Mouse (Mus musculus): ENCODE results near the gene Cacna2d4. TPM values are rescaled to one million over a fixed set of nuclear protein-coding genes. Genes with fewer than 3 reads are reported as not detected.

Cacna2d4 gene
- polyA plus RNA-seq, 1 experiment from 2014 or later = 0.45 TPM

- no peak overlapping the region for H3K27ac ChIP-seq (replicated peaks)
- no peaks in the 10 kb centered on the region for H3K27me3 ChIP-seq
- WGBS = 77% methylated on average over 3 of the region's 3 CpGs
- no peak overlapping the region for H3K9ac ChIP-seq
- no peaks in the 10 kb centered on the region for H3K36me3 ChIP-seq
- ATAC-seq (ENCODE audit: low FRiP score, low read depth) = no peak
- H3K4me1 ChIP-seq (replicated peaks) = no peaks in the 10 kb centered on the region
- H3K4me2 ChIP-seq = no peak overlapping the region
- no peak overlapping the region for H3K4me3 ChIP-seq
- no peaks in the 10 kb centered on the region for H3K9me3 ChIP-seq
Observed at GRCm38 (mm10) chr6:119248578-119248977, 12.3 kb downstream of the Cacna2d4 start.

GRCm38 (mm10) chr6:119249726-119250125 is 13.4 kb downstream of the Cacna2d4 start:
- Histone ChIP-seq H3K4me1 (replicated peaks) (no peaks in the 10 kb centered on the region), H3K27me3 (no peaks in the 10 kb centered on the region), H3K4me2 (no peak overlapping the region), H3K9me3 (no peaks in the 10 kb centered on the region), H3K36me3 (no peaks in the 10 kb centered on the region), H3K27ac (replicated peaks) (no peak overlapping the region), H3K4me3 (no peak overlapping the region), H3K9ac (no peak overlapping the region)
- 88% methylated on average over 10 of the region's 10 CpGs for WGBS
- ATAC-seq (ENCODE audit: low FRiP score, low read depth) = no peak

- H3K9me3 ChIP-seq = no peaks in the 10 kb centered on the region
- H3K9ac ChIP-seq = no peak overlapping the region
- no peak overlapping the region for H3K27ac ChIP-seq (replicated peaks)
- H3K27me3 ChIP-seq = no peaks in the 10 kb centered on the region
- H3K36me3 ChIP-seq = no peaks in the 10 kb centered on the region
- no peak overlapping the region for H3K4me3 ChIP-seq
- 79% methylated on average over 4 of the region's 4 CpGs for WGBS
- no peaks in the 10 kb centered on the region for H3K4me1 ChIP-seq (replicated peaks)
- no peak for ATAC-seq (ENCODE audit: low FRiP score, low read depth)
- no peak overlapping the region for H3K4me2 ChIP-seq
Observed at GRCm38 (mm10) chr6:119251704-119252103, 15.4 kb downstream of the Cacna2d4 start.

- Histone ChIP-seq H3K9me3 (no peaks in the 10 kb centered on the region), H3K36me3 (no peaks in the 10 kb centered on the region), H3K27me3 (no peaks in the 10 kb centered on the region), H3K9ac (no peak overlapping the region), H3K27ac (replicated peaks) (no peak overlapping the region), H3K4me2 (no peak overlapping the region), H3K4me1 (replicated peaks) (peaks cover 9% of the 10 kb centered on the region), H3K4me3 (no peak overlapping the region)
- no peak for ATAC-seq (ENCODE audit: low FRiP score, low read depth)
- WGBS = 64% methylated on average over 2 of the region's 2 CpGs
Observed at GRCm38 (mm10) chr6:119276713-119277112, 40.4 kb downstream of the Cacna2d4 start.

- Histone ChIP-seq H3K4me3 (no peak overlapping the region), H3K36me3 (no peaks in the 10 kb centered on the region), H3K27me3 (no peaks in the 10 kb centered on the region), H3K9me3 (no peaks in the 10 kb centered on the region), H3K9ac (no peak overlapping the region), H3K27ac (replicated peaks) (no peak overlapping the region), H3K4me1 (replicated peaks) (peaks cover 9% of the 10 kb centered on the region), H3K4me2 (no peak overlapping the region)
- no peak for ATAC-seq (ENCODE audit: low FRiP score, low read depth)
- WGBS = 54% methylated on average over 9 of the region's 9 CpGs
Observed at GRCm38 (mm10) chr6:119280761-119281160, 44.4 kb downstream of the Cacna2d4 start.

- Histone ChIP-seq H3K9me3 (no peaks in the 10 kb centered on the region), H3K27ac (replicated peaks) (no peak overlapping the region), H3K4me1 (replicated peaks) (no peaks in the 10 kb centered on the region), H3K9ac (no peak overlapping the region), H3K4me3 (no peak overlapping the region), H3K36me3 (no peaks in the 10 kb centered on the region), H3K4me2 (no peak overlapping the region), H3K27me3 (no peaks in the 10 kb centered on the region)
- 91% methylated on average over 3 of the region's 3 CpGs for WGBS
- no peak for ATAC-seq (ENCODE audit: low FRiP score, low read depth)
Observed at GRCm38 (mm10) chr6:119301310-119301709, 65.0 kb downstream of the Cacna2d4 start.

- no peak for ATAC-seq (ENCODE audit: low FRiP score, low read depth)
- WGBS = 91% methylated on average over 6 of the region's 6 CpGs
- H3K27me3 ChIP-seq = no peaks in the 10 kb centered on the region
- H3K27ac ChIP-seq (replicated peaks) = no peak overlapping the region
- no peaks in the 10 kb centered on the region for H3K36me3 ChIP-seq
- no peaks in the 10 kb centered on the region for H3K9me3 ChIP-seq
- no peak overlapping the region for H3K9ac ChIP-seq
- no peak overlapping the region for H3K4me3 ChIP-seq
- peaks cover 9% of the 10 kb centered on the region; the same call in 1 of the 2 replicates for H3K4me1 ChIP-seq (replicated peaks)
- no peak overlapping the region for H3K4me2 ChIP-seq
Observed at GRCm38 (mm10) chr6:119303331-119303730, 67.0 kb downstream of the Cacna2d4 start.

- no peaks in the 10 kb centered on the region for H3K36me3 ChIP-seq
- H3K4me2 ChIP-seq = no peak overlapping the region
- H3K9me3 ChIP-seq = no peaks in the 10 kb centered on the region
- WGBS = 47% methylated on average over 10 of the region's 10 CpGs
- no peak overlapping the region for H3K9ac ChIP-seq
- H3K27ac ChIP-seq (replicated peaks) = no peak overlapping the region
- H3K27me3 ChIP-seq = no peaks in the 10 kb centered on the region
- no peak for ATAC-seq (ENCODE audit: low FRiP score, low read depth)
- no peak overlapping the region for H3K4me3 ChIP-seq
- peaks cover 20% of the 10 kb centered on the region for H3K4me1 ChIP-seq (replicated peaks)
Observed at GRCm38 (mm10) chr6:119307867-119308413, 71.6 kb downstream of the Cacna2d4 start.

GRCm38 (mm10) chr6:119310176-119310575 is 73.8 kb downstream of the Cacna2d4 start:
- peaks cover 42% of the 10 kb centered on the region for H3K4me1 ChIP-seq (replicated peaks)
- no peaks in the 10 kb centered on the region for H3K36me3 ChIP-seq
- no peak for ATAC-seq (ENCODE audit: low FRiP score, low read depth)
- H3K27ac ChIP-seq (replicated peaks) = no peak overlapping the region
- no peak overlapping the region for H3K4me3 ChIP-seq
- no peak overlapping the region for H3K9ac ChIP-seq
- H3K9me3 ChIP-seq = no peaks in the 10 kb centered on the region
- no peak overlapping the region for H3K4me2 ChIP-seq
- 64% methylated on average over 9 of the region's 9 CpGs for WGBS
- no peaks in the 10 kb centered on the region for H3K27me3 ChIP-seq

- no peaks in the 10 kb centered on the region for H3K27me3 ChIP-seq
- H3K36me3 ChIP-seq = no peaks in the 10 kb centered on the region
- no peak overlapping the region for H3K9ac ChIP-seq
- H3K27ac ChIP-seq (replicated peaks) = no peak overlapping the region
- H3K4me1 ChIP-seq (replicated peaks) = peaks cover 44% of the 10 kb centered on the region
- H3K4me2 ChIP-seq = no peak overlapping the region
- ATAC-seq (ENCODE audit: low FRiP score, low read depth) = no peak
- no peaks in the 10 kb centered on the region for H3K9me3 ChIP-seq
- H3K4me3 ChIP-seq = no peak overlapping the region
- 82% methylated on average over 6 of the region's 6 CpGs for WGBS
Observed at GRCm38 (mm10) chr6:119312381-119312780, 76.1 kb downstream of the Cacna2d4 start.

GRCm38 (mm10) chr6:119313096-119313495 is 76.8 kb downstream of the Cacna2d4 start:
- Histone ChIP-seq H3K4me3 (no peak overlapping the region), H3K27ac (replicated peaks) (peak overlapping the region; percentile 41), H3K36me3 (no peaks in the 10 kb centered on the region), H3K9me3 (no peaks in the 10 kb centered on the region), H3K4me1 (replicated peaks) (peaks cover 40% of the 10 kb centered on the region), H3K27me3 (no peaks in the 10 kb centered on the region), H3K9ac (no peak overlapping the region), H3K4me2 (no peak overlapping the region)
- 70% methylated on average over 3 of the region's 3 CpGs for WGBS
- ATAC-seq (ENCODE audit: low FRiP score, low read depth) = no peak

- WGBS = 29% methylated on average over 14 of the region's 14 CpGs
- H3K9ac ChIP-seq = no peak overlapping the region
- H3K4me3 ChIP-seq = no peak overlapping the region
- H3K4me1 ChIP-seq (replicated peaks) = peaks cover 44% of the 10 kb centered on the region
- H3K4me2 ChIP-seq = no peak overlapping the region
- H3K27ac ChIP-seq (replicated peaks) = peak overlapping the region; percentile 41
- no peaks in the 10 kb centered on the region for H3K9me3 ChIP-seq
- H3K36me3 ChIP-seq = no peaks in the 10 kb centered on the region
- H3K27me3 ChIP-seq = no peaks in the 10 kb centered on the region
- peak; percentile 78 for ATAC-seq (ENCODE audit: low FRiP score, low read depth)
Observed at GRCm38 (mm10) chr6:119313588-119314375, 77.5 kb downstream of the Cacna2d4 start.

Measured in hindbrain, embryonic 15.5 days (tissue).